Comparison of ENCODE assay signal across 9 mouse cellular contexts in the genomic region with DNA sequence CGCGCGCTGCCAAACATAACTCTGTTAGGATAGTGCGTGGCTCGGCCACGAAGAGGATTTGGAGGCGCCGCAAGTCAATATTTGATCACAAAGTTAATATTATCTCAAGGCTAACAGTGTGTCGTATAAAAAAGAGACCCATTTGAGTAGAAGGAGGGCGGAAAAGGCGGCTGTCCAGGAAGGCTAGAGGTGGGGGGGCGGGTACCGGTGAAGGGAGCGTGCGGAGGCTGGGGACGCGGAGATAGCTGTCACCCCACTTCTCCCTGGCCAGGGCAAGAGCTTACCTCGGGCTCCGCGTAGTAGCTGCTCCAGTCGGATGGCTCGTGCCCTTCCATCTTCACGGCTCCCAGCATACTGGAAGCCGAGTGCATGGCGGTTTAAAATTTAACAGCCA. TPM values are rescaled to one million over a fixed set of nuclear protein-coding genes. Genes with fewer than 3 reads are reported as not detected.
DNase-seq lines count a peak whose midpoint lies in the region; ATAC-seq and TF ChIP-seq lines count a peak whose summit lies in the region.
"Had no signal": no experiment of that assay in that cellular context is flagged by ENCODE, and none has a peak within 500 bp of the region (broad histone marks: within the 10 kb centered on the region; RNA-seq: fewer than 3 reads in every experiment).

No protein-coding gene starts in this region.

- H3K4me3 ChIP-seq in gastrocnemius, adult 2 months = peak overlapping the region; percentile 53
- peak overlapping the region; percentile 31 for H3K4me3 ChIP-seq in embryonic facial prominence, embryonic 12.5 days
- H3K4me3 ChIP-seq in kidney, postnatal 0 days (replicated peaks; ENCODE audit: low read depth, low read length) = peak overlapping the region; percentile 40
- peak overlapping the region; percentile 24 for H3K4me3 ChIP-seq in midbrain, embryonic 14.5 days (replicated peaks; ENCODE audit: low read depth, low read length)

- no peak for DNase-seq in gastrocnemius, adult 2 months
- DNase-seq in gastrocnemius, postnatal 14 days = no peak
- DNase-seq in kidney, postnatal 0 days (ENCODE audit: low spot score) = no peak
- no peak for DNase-seq in midbrain, embryonic 14.5 days
- DNase-seq in frontal cortex, postnatal 25 days (ENCODE audit: low spot score in 2 of 2) = no peak
- no peak for DNase-seq in thymus, postnatal 10 days (ENCODE audit: low spot score in 2 of 2)
- no peak for DNase-seq in c-Kit-positive CD71-positive TER-119-positive erythroid progenitor cells, embryonic 14.5 days (ENCODE audit: low spot score)
- DNase-seq: cerebellum, adult 11-12 months had no signal

- peaks cover 8% of the 10 kb centered on the region; the same call in 1 of the 2 replicates for H3K4me1 ChIP-seq in embryonic facial prominence, embryonic 12.5 days
- H3K4me1 ChIP-seq in kidney, postnatal 0 days (replicated peaks; ENCODE audit: insufficient read depth, low read length) = peaks cover 8% of the 10 kb centered on the region; the same call in 1 of the 2 replicates
- no peaks in the 10 kb centered on the region for H3K4me1 ChIP-seq in midbrain, embryonic 14.5 days (ENCODE audit: control insufficient read depth, insufficient read depth, low read length)

- H3K36me3 ChIP-seq in embryonic facial prominence, embryonic 12.5 days = no peaks in the 10 kb centered on the region
- H3K36me3 ChIP-seq in kidney, postnatal 0 days (ENCODE audit: insufficient read depth, low read length) = no peaks in the 10 kb centered on the region
- no peaks in the 10 kb centered on the region for H3K36me3 ChIP-seq in midbrain, embryonic 14.5 days (ENCODE audit: control insufficient read depth, insufficient read depth, low read length)

- peak overlapping the region; percentile 46 for H3K4me2 ChIP-seq in embryonic facial prominence, embryonic 12.5 days (replicated peaks)
- H3K4me2 ChIP-seq in kidney, postnatal 0 days (ENCODE audit: low read length) = peak overlapping the region; percentile 66
- H3K4me2 ChIP-seq in midbrain, embryonic 14.5 days (ENCODE audit: low read length) = peak overlapping the region; percentile 35; the same call in 1 of the 2 replicates

- WGBS in embryonic facial prominence, embryonic 12.5 days = under 1% methylated on average over 25 of the region's 25 CpGs
- 1% methylated on average over 25 of the region's 25 CpGs for WGBS in kidney, postnatal 0 days
- WGBS in midbrain, embryonic 14.5 days = under 1% methylated on average over 25 of the region's 25 CpGs

- intact Hi-C loops in gastrocnemius, adult 2 months (cut with DNase I) = no loop called here
- intact Hi-C loops in gastrocnemius, postnatal 14 days (cut with DNase I; ENCODE audit: low total_unique reads) = loop anchor here (10.0 kb wide), 1 partner anchor 241 kb away; no protein-coding TSS in a partner anchor

- no peak for ATAC-seq in embryonic facial prominence, embryonic 12.5 days (ENCODE audit: insufficient number of reproducible peaks, insufficient read depth, low FRiP score, low TSS enrichment)
- ATAC-seq in kidney, postnatal 0 days (replicated peaks; ENCODE audit: low FRiP score, low read depth) = no peak
- no peak for ATAC-seq in midbrain, embryonic 14.5 days (ENCODE audit: low FRiP score, low TSS enrichment)

- H3K27me3 ChIP-seq in embryonic facial prominence, embryonic 12.5 days = peaks cover 99% of the 10 kb centered on the region
- H3K27me3 ChIP-seq in kidney, postnatal 0 days (ENCODE audit: insufficient read depth, low read length) = peaks cover 85% of the 10 kb centered on the region
- H3K27me3 ChIP-seq in midbrain, embryonic 14.5 days (ENCODE audit: control insufficient read depth, insufficient read depth, low read length) = peaks cover 100% of the 10 kb centered on the region

- no peak for TF ChIP-seq CTCF in gastrocnemius, adult 2 months (IDR thresholded peaks at IDR 0.05)
- TF ChIP-seq CTCF in kidney, postnatal 0 days (IDR thresholded peaks at IDR 0.05; ENCODE audit: low read depth) = no peak

- no peaks in the 10 kb centered on the region for H3K9me3 ChIP-seq in embryonic facial prominence, embryonic 12.5 days
- H3K9me3 ChIP-seq in kidney, postnatal 0 days (replicated peaks; ENCODE audit: low read length) = no peaks in the 10 kb centered on the region
- H3K9me3 ChIP-seq in midbrain, embryonic 14.5 days (ENCODE audit: control insufficient read depth, low read length) = no peaks in the 10 kb centered on the region

- no peak overlapping the region for H3K9ac ChIP-seq in embryonic facial prominence, embryonic 12.5 days
- no peak overlapping the region for H3K9ac ChIP-seq in kidney, postnatal 0 days (ENCODE audit: low read depth, low read length)
- H3K9ac ChIP-seq in midbrain, embryonic 14.5 days (replicated peaks; ENCODE audit: low read length) = peak overlapping the region; percentile 37; the same call in 1 of the 2 replicates

- H3K27ac ChIP-seq in gastrocnemius, adult 2 months = no peak overlapping the region
- no peak overlapping the region for H3K27ac ChIP-seq in embryonic facial prominence, embryonic 12.5 days
- no peak overlapping the region for H3K27ac ChIP-seq in kidney, postnatal 0 days
- peak overlapping the region; percentile 64; the same call in 1 of the 2 replicates for H3K27ac ChIP-seq in midbrain, embryonic 14.5 days (replicated peaks; ENCODE audit: low read depth, low read length)

RNA-seq across cellular contexts. Expression of gene Foxa2, which starts 1.2 kb away (rescaled TPM):
- total RNA-seq in gastrocnemius, adult 2 months (2021) = not detected
- not detected for total RNA-seq in gastrocnemius, postnatal 14 days (2021)
- 0.99 and 1.0 TPM in 2 replicates for polyA plus RNA-seq in embryonic facial prominence, embryonic 12.5 days (2016; fragmentation: Nextera tagmentation; extraction: Ambion mirVana)
- not detected in 2 replicates for polyA plus RNA-seq in kidney, postnatal 0 days (2015; fragmentation: Nextera tagmentation; extraction: Ambion mirVana)
- 5.1 and 8.1 TPM in 2 replicates for polyA plus RNA-seq in midbrain, embryonic 14.5 days (2014; fragmentation: Nextera tagmentation; extraction: Ambion mirVana)
